Mouse (Mus musculus) CH12.LX (cell line): Measurements from ENCODE around the gene Myo3b. TPM values are rescaled to one million over a fixed set of nuclear protein-coding genes. Genes with fewer than 3 reads are reported as not detected.

Source experiments
- DNase-seq: peaks from one replicate; pipeline ENCODE4 v3.0.0-alpha.2; 2013; ENCODE audit errors: extremely low read depth
- H3K27ac ChIP-seq: 2 replicates; pipeline ENCODE4 v1.5.1; 2012; ENCODE audit warnings: low read depth, mild to moderate bottlenecking, control low read depth, moderate library complexity; ENCODE audit not compliant: insufficient read depth
- H3K27me3 ChIP-seq: replicated peaks from 2 replicates; pipeline ENCODE3; 2012; ENCODE audit warnings: inconsistent platforms
- H3K36me3 ChIP-seq, 2 experiments: replicated peaks in 1 of 2; 2 replicates each; pipeline versions ENCODE3 to v1.6.1; 2012; ENCODE audit warnings: inconsistent platforms in 1 of 2, low read length in 1 of 2, mild to moderate bottlenecking in 1 of 2, mixed read lengths in 1 of 2, moderate library complexity in 1 of 2; ENCODE audit not compliant: control insufficient read depth in 1 of 2, insufficient read depth in 1 of 2
- H3K4me1 ChIP-seq, 2 experiments: 2 replicates each; pipeline ENCODE4 v1.6.1; 2012; ENCODE audit warnings: inconsistent platforms in 1 of 2, moderate library complexity in 1 of 2; ENCODE audit not compliant: insufficient read depth in 2 of 2, control insufficient read depth in 1 of 2
- H3K4me2 ChIP-seq: 2 replicates; pipeline ENCODE4 v1.6.1; 2012; ENCODE audit warnings: low read depth, mild to moderate bottlenecking, control low read depth; ENCODE audit not compliant: poor library complexity, insufficient read depth, severe bottlenecking
- H3K4me3 ChIP-seq, 3 experiments: fragments of 150-350 bp in 1 of 3; sonication (generic) in 1 of 3; replicated peaks in 1 of 3; 2 replicates each; pipeline versions ENCODE3 to v1.5.1; 2011 to 2012; ENCODE audit warnings: low read depth in 2 of 3, low read length in 2 of 3, mild to moderate bottlenecking in 2 of 3, moderate library complexity in 2 of 3, control low read depth in 1 of 3, improper control_type of control experiment in 1 of 3, inconsistent platforms in 1 of 3, mixed read lengths in 1 of 3; ENCODE audit not compliant: poor library complexity in 1 of 3
- H3K79me2 ChIP-seq: replicated peaks from 2 replicates; pipeline ENCODE4 v1.6.1; 2012; ENCODE audit warnings: mild to moderate bottlenecking, moderate library complexity; ENCODE audit not compliant: control insufficient read depth, poor library complexity, insufficient read depth, severe bottlenecking; ENCODE audit errors: extremely low read depth
- H3K9ac ChIP-seq: 2 replicates; pipeline ENCODE4 v1.6.1; 2012; ENCODE audit warnings: low read depth, mild to moderate bottlenecking, control low read depth, moderate library complexity; ENCODE audit not compliant: insufficient read depth
- H3K9me3 ChIP-seq: replicated peaks from 2 replicates; pipeline ENCODE3; 2012; ENCODE audit warnings: low read length, inconsistent platforms, mixed read lengths
- CHD2 ChIP-seq: IDR thresholded peaks from 2 replicates; pipeline ENCODE4 v1.6.1; 2011; ENCODE audit warnings: low read length, improper control_type of control experiment
- CTCF ChIP-seq, 2 experiments: IDR thresholded peaks in 1 of 2; conservative IDR thresholded peaks in 1 of 2; 2 replicates each; pipeline ENCODE4 v1.5.1; 2011 to 2012; ENCODE audit warnings: low read depth in 2 of 2, low read length in 2 of 2, improper control_type of control experiment in 1 of 2, inconsistent platforms in 1 of 2, mild to moderate bottlenecking in 1 of 2, moderate library complexity in 1 of 2
- ELF1 ChIP-seq: IDR thresholded peaks from 2 replicates; pipeline ENCODE4 v1.6.1; 2014; ENCODE audit warnings: low read depth, mild to moderate bottlenecking, inconsistent platforms, low read length, improper control_type of control experiment
- HCFC1 ChIP-seq: IDR thresholded peaks from 2 replicates; pipeline ENCODE4 v1.6.1; 2012; ENCODE audit warnings: low read depth, mild to moderate bottlenecking, inconsistent platforms, low read length, improper control_type of control experiment
- IRF4 ChIP-seq: IDR thresholded peaks from 2 replicates; pipeline ENCODE4 v1.6.1; 2014; ENCODE audit warnings: low read depth, mild to moderate bottlenecking, inconsistent platforms, low read length, improper control_type of control experiment
- JUN ChIP-seq: IDR thresholded peaks from 2 replicates; pipeline ENCODE4 v1.6.1; 2011; ENCODE audit warnings: low read depth, mild to moderate bottlenecking, low read length, improper control_type of control experiment, moderate library complexity; ENCODE audit not compliant: insufficient read depth
- JUND ChIP-seq: conservative IDR thresholded peaks from 2 replicates; pipeline ENCODE4 v1.6.1; 2011; ENCODE audit warnings: low read depth, low read length, improper control_type of control experiment
- KAT2A ChIP-seq: IDR thresholded peaks from 2 replicates; pipeline ENCODE4 v1.6.1; 2012; ENCODE audit warnings: low read length, improper control_type of control experiment, inconsistent platforms; ENCODE audit not compliant: insufficient replicate concordance
- MAX ChIP-seq: IDR thresholded peaks from 2 replicates; pipeline ENCODE4 v1.6.1; 2011; ENCODE audit warnings: low read length, improper control_type of control experiment
- MAZ ChIP-seq: IDR thresholded peaks from 2 replicates; pipeline ENCODE4 v1.6.1; 2012; ENCODE audit warnings: low read depth, mild to moderate bottlenecking, inconsistent platforms, low read length, improper control_type of control experiment, moderate library complexity
- MEF2A ChIP-seq: IDR thresholded peaks from 2 replicates; pipeline ENCODE4 v1.6.1; 2014; ENCODE audit warnings: low read depth, mild to moderate bottlenecking, inconsistent platforms, low read length, improper control_type of control experiment, borderline replicate concordance
- MXI1 ChIP-seq: IDR thresholded peaks from 2 replicates; pipeline ENCODE4 v1.6.1; 2011; ENCODE audit warnings: mild to moderate bottlenecking, low read depth, low read length, improper control_type of control experiment
- MYC ChIP-seq: IDR thresholded peaks from 2 replicates; pipeline ENCODE4 v1.6.1; 2011; ENCODE audit warnings: low read depth, mild to moderate bottlenecking, improper control_type of control experiment, low read length
- NELFE ChIP-seq: IDR thresholded peaks from 2 replicates; pipeline ENCODE4 v1.6.1; 2011; ENCODE audit warnings: low read depth, low read length, improper control_type of control experiment
- NRF1 ChIP-seq: IDR thresholded peaks from 2 replicates; pipeline ENCODE4 v1.6.1; 2014; ENCODE audit warnings: low read depth, mild to moderate bottlenecking, inconsistent platforms, low read length, improper control_type of control experiment, moderate library complexity
- PAX5 ChIP-seq: IDR thresholded peaks from 2 replicates; pipeline ENCODE4 v1.6.1; 2012; ENCODE audit warnings: low read length, inconsistent platforms, mixed read lengths
- POLR2A ChIP-seq: IDR thresholded peaks from 2 replicates; pipeline ENCODE4 v1.6.1; 2011; ENCODE audit warnings: low read depth, mild to moderate bottlenecking, improper control_type of control experiment, low read length
- POLR2AphosphoS2 ChIP-seq: IDR thresholded peaks from 2 replicates; pipeline ENCODE4 v1.6.1; 2011; ENCODE audit warnings: low read depth, low read length, improper control_type of control experiment
- RCOR1 ChIP-seq: conservative IDR thresholded peaks from 2 replicates; pipeline ENCODE4 v1.6.1; 2012; ENCODE audit warnings: low read depth, mild to moderate bottlenecking, inconsistent platforms, low read length, improper control_type of control experiment
- TBP ChIP-seq: conservative IDR thresholded peaks from 2 replicates; pipeline ENCODE4 v1.6.1; 2011; ENCODE audit warnings: low read depth, low read length, improper control_type of control experiment
- TCF12 ChIP-seq: IDR thresholded peaks from 2 replicates; pipeline ENCODE4 v1.6.1; 2014; ENCODE audit warnings: low read depth, mild to moderate bottlenecking, inconsistent platforms, low read length, improper control_type of control experiment
- UBTF ChIP-seq: IDR thresholded peaks from 2 replicates; pipeline ENCODE4 v1.6.1; 2012; ENCODE audit warnings: low read depth, mild to moderate bottlenecking, inconsistent platforms, low read length, improper control_type of control experiment, moderate library complexity
- USF2 ChIP-seq: conservative IDR thresholded peaks from 2 replicates; pipeline ENCODE4 v1.6.1; 2011; ENCODE audit warnings: low read depth, low read length, improper control_type of control experiment
- ZNF384 ChIP-seq: IDR thresholded peaks from 2 replicates; pipeline ENCODE4 v1.6.1; 2012; ENCODE audit warnings: low read depth, low read length, improper control_type of control experiment, inconsistent platforms
- dilution Hi-C: fragments of 300-500 bp; cut with MboI; formaldehyde crosslinking; loops from 2 replicates; pipeline ENCODE4 v1.14.3; 2020; ENCODE audit warnings: low sequenced_read_pairs; ENCODE audit not compliant: extremely low pct_unique_long_range_greater_than_20kb, extremely low pct_ligation_motif_present
- in situ Hi-C: fragments of 300-500 bp; cut with MboI; formaldehyde crosslinking; loops from 3 replicates; pipeline ENCODE4 v1.14.3; 2019; ENCODE audit warnings: low sequenced_read_pairs, low pct_ligation_motif_present, low pct_unique_long_range_greater_than_20kb, mixed read lengths
- polyA plus RNA-seq: library from polyadenylated mRNA; unstranded; fragments of >175 nt; gene quantifications from 2 replicates; pipeline ENCODE4 v1.2.1, GENCODE M21; 2012; ENCODE audit warnings: low read depth; ENCODE audit not compliant: insufficient read length
- total RNA-seq, 2 experiments: library from RNA; depleted of rRNA; stranded (reverse); fragments of 300-350 nt in 1 of 2; fragments of >200 nt in 1 of 2; gene quantifications; 2 replicates each; pipeline ENCODE4 v1.2.3; 2012 to 2014

Gene Myo3b
- total and polyA plus RNA-seq, 3 experiments: 0.63 to 0.76 (median 0.64) TPM

GRCm38 (mm10) chr2:70404301-70404700 is 365.4 kb downstream of the Myo3b start:
- TF ChIP-seq MXI1 (no peak), CTCF (conservative IDR thresholded peaks at IDR 0.05 in 1 of 2, IDR thresholded peaks at IDR 0.05 in 1 of 2; ENCODE audit: low read depth in 2 of 2, low read length in 2 of 2) (no peak), JUND (no peak), CHD2 (no peak), RCOR1 (no peak), MAX (no peak), ELF1 (no peak), MEF2A (no peak), JUN (no peak), UBTF (no peak), TBP (no peak), KAT2A (no peak), NELFE (no peak), TCF12 (no peak), MYC (no peak), PAX5 (no peak), NRF1 (no peak), POLR2A (no peak)
- TF ChIP-seq, all 38 proteins: peak for 0
- H3K27ac ChIP-seq: no peak overlapping the region
- in situ Hi-C loops (no loop called here), dilution Hi-C loops (no loop called here)
- H3K4me3 ChIP-seq: no peak overlapping the region
- no peaks in the 10 kb centered on the region for H3K36me3 ChIP-seq
- H3K9ac ChIP-seq: no peak overlapping the region
- no peaks in the 10 kb centered on the region for H3K27me3 ChIP-seq
- H3K4me2 ChIP-seq: no peak overlapping the region
- no peaks in the 10 kb centered on the region for H3K9me3 ChIP-seq
- DNase-seq: no peak
- no peaks in the 10 kb centered on the region for H3K79me2 ChIP-seq
- 0 out of 4 replicates have a peak, but pooled peaks cover 0 to 5% of the 10 kb centered on the region in 2 experiments for H3K4me1 ChIP-seq

- no peak for DNase-seq
- dilution Hi-C loops: no loop called here
Observed at GRCm38 (mm10) chr2:70406846-70407245, 367.9 kb downstream of the Myo3b start.

More at GRCm38 (mm10) chr2:70406846-70407245, 367.9 kb downstream of the Myo3b start:
- H3K27me3 ChIP-seq: no peaks in the 10 kb centered on the region
- H3K9ac ChIP-seq: no peak overlapping the region
- no peaks in the 10 kb centered on the region for H3K9me3 ChIP-seq
- no peak overlapping the region for H3K4me2 ChIP-seq
- TF ChIP-seq POLR2AphosphoS2 (no peak), CTCF (conservative IDR thresholded peaks at IDR 0.05 in 1 of 2, IDR thresholded peaks at IDR 0.05 in 1 of 2; ENCODE audit: low read depth in 2 of 2, low read length in 2 of 2) (no peak), USF2 (no peak), JUND (no peak), ZNF384 (no peak), MXI1 (no peak), MAZ (no peak), IRF4 (no peak), HCFC1 (no peak)
- H3K4me3 ChIP-seq: no peak overlapping the region
- in situ Hi-C loops: no loop called here
- no peaks in the 10 kb centered on the region for H3K79me2 ChIP-seq
- no peaks in the 10 kb centered on the region for H3K36me3 ChIP-seq
- H3K27ac ChIP-seq: no peak overlapping the region
- peaks cover 0 to 5% of the 10 kb centered on the region in 2 experiments; a peak in 1 of 4 replicates for H3K4me1 ChIP-seq
